Mouse (Mus musculus) CH12.LX (cell line): ENCODE measurements around the gene Zfp384.

Source experiments
- CHD1 ChIP-seq: IDR thresholded peaks from 2 replicates; pipeline ENCODE4 v1.6.1; 2012; ENCODE audit warnings: low read depth, low read length, improper control_type of control experiment, inconsistent platforms
- CTCF ChIP-seq, 2 experiments: IDR thresholded peaks in 1 of 2; conservative IDR thresholded peaks in 1 of 2; 2 replicates each; pipeline ENCODE4 v1.5.1; 2011 to 2012; ENCODE audit warnings: low read depth in 2 of 2, low read length in 2 of 2, improper control_type of control experiment in 1 of 2, inconsistent platforms in 1 of 2, mild to moderate bottlenecking in 1 of 2, moderate library complexity in 1 of 2
- E2F4 ChIP-seq: IDR thresholded peaks from 2 replicates; pipeline ENCODE4 v1.6.1; 2011; ENCODE audit warnings: low read depth, low read length, improper control_type of control experiment; ENCODE audit not compliant: insufficient replicate concordance
- EP300 ChIP-seq: IDR thresholded peaks from 2 replicates; pipeline ENCODE4 v1.6.1; 2011; ENCODE audit warnings: low read length, improper control_type of control experiment
- HCFC1 ChIP-seq: IDR thresholded peaks from 2 replicates; pipeline ENCODE4 v1.6.1; 2012; ENCODE audit warnings: low read depth, mild to moderate bottlenecking, inconsistent platforms, low read length, improper control_type of control experiment
- KAT2A ChIP-seq: IDR thresholded peaks from 2 replicates; pipeline ENCODE4 v1.6.1; 2012; ENCODE audit warnings: low read length, improper control_type of control experiment, inconsistent platforms; ENCODE audit not compliant: insufficient replicate concordance
- MAFK ChIP-seq: IDR thresholded peaks from 2 replicates; pipeline ENCODE4 v1.6.1; 2011; ENCODE audit warnings: low read length, improper control_type of control experiment; ENCODE audit not compliant: insufficient replicate concordance
- NELFE ChIP-seq: IDR thresholded peaks from 2 replicates; pipeline ENCODE4 v1.6.1; 2011; ENCODE audit warnings: low read depth, low read length, improper control_type of control experiment
- NRF1 ChIP-seq: IDR thresholded peaks from 2 replicates; pipeline ENCODE4 v1.6.1; 2014; ENCODE audit warnings: low read depth, mild to moderate bottlenecking, inconsistent platforms, low read length, improper control_type of control experiment, moderate library complexity
- POLR2A ChIP-seq: IDR thresholded peaks from 2 replicates; pipeline ENCODE4 v1.6.1; 2011; ENCODE audit warnings: low read depth, mild to moderate bottlenecking, improper control_type of control experiment, low read length
- RAD21 ChIP-seq: IDR thresholded peaks from 2 replicates; pipeline ENCODE4 v1.6.1; 2011; ENCODE audit warnings: low read depth, mild to moderate bottlenecking, low read length, improper control_type of control experiment, moderate library complexity
- TBP ChIP-seq: conservative IDR thresholded peaks from 2 replicates; pipeline ENCODE4 v1.6.1; 2011; ENCODE audit warnings: low read depth, low read length, improper control_type of control experiment
- TCF12 ChIP-seq: IDR thresholded peaks from 2 replicates; pipeline ENCODE4 v1.6.1; 2014; ENCODE audit warnings: low read depth, mild to moderate bottlenecking, inconsistent platforms, low read length, improper control_type of control experiment

- no peak for TF ChIP-seq POLR2A
- TF ChIP-seq TBP = no peak
- TF ChIP-seq CTCF (conservative IDR thresholded peaks at IDR 0.05 in 1 of 2, IDR thresholded peaks at IDR 0.05 in 1 of 2; ENCODE audit: low read depth in 2 of 2, low read length in 2 of 2) = no peak
- TF ChIP-seq HCFC1 = no peak
- no peak for TF ChIP-seq EP300
- TF ChIP-seq RAD21 = no peak
- TF ChIP-seq TCF12 = no peak
- TF ChIP-seq NELFE = no peak
- no peak for TF ChIP-seq CHD1
- TF ChIP-seq E2F4 = no peak
- no peak for TF ChIP-seq KAT2A
- no peak for TF ChIP-seq NRF1
- TF ChIP-seq MAFK = no peak
These were observed 9.4 kb upstream of the Zfp384 start for GRCm38 (mm10) chr6:124999546-124999945.
